Mouse (Mus musculus) kidney, postnatal 25 days (tissue): ENCODE data around the gene Spcs2.
"Not testable (repeated sequence)": the region's sequence is repeated elsewhere in the genome, so short reads cannot be mapped to it uniquely, and the experiment has no call there.

Experiments used
- DNase-seq, 2 experiments: peaks; one replicate each; pipeline ENCODE4 v3.0.0; 2021; ENCODE audit warnings: mixed read lengths in 2 of 2

Gene Spcs2

DNA sequence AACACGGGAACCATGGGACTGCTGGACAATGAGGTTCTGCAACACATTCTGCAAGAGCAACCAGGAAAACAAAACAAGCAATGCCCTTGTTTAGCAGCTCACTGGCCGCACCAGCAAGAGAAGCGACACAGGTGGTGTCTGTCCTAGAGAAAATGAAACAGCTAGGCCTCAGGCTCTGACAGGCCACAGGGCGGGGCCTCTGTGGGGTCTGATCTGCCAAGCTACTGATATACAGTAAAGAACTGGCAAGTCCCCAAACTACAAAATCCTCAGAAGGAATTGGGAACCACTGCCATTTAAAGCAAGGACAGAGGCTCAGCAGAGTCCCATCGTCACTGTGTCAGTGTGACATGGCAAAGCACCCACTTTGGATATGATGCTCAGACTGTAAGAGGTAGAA is 40.8 kb downstream of the Spcs2 start:
- no peak for DNase-seq

DNA sequence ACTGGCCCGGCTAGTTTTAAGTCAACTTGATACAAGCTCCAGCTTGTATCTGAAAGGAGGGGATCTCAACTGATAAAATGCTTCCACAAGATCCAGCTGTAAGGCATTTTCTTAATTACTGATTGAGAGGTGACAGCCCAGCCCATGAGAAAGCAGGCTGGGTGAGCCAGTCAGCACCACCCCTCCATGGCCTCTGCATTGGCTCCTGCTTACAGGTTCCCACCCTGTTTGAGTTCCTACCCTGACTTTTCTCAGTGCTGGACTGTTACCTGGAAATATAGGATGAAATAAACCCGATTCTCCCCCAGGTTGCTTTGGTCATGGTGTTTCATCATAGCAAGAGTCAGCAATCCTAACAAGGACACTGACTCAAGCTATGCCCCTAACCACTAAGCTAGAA is 41.3 kb downstream of the Spcs2 start:
- no peak for DNase-seq

DNA sequence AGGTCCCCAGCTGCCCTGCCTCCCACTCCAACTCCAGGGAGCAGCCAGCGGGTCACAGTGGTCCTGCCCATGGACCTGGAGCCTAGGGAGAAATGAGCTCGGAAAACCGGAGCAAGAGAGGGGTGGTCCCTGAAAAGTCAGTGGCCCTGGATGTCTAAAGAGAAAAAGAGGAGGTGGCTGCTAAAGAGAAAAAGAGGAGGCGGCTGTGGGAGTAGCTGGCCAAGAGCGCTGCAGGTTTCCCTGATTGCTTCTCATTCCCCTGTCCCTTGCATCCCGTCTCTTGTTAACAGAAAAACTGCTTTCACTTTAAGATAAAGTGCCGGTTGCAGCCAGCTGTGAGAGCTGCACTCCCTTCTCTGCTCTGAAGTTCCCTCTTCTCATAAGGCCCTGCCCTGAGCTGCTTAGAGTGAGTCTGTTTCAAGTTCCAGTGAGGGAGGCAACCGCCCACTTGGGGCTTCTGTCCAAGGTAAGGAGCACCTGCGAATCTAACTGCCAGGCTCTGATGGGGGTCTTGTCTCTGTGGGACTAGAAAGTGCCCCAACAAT is 45.0 kb downstream of the Spcs2 start:
- not testable (repeated sequence) for DNase-seq

DNA sequence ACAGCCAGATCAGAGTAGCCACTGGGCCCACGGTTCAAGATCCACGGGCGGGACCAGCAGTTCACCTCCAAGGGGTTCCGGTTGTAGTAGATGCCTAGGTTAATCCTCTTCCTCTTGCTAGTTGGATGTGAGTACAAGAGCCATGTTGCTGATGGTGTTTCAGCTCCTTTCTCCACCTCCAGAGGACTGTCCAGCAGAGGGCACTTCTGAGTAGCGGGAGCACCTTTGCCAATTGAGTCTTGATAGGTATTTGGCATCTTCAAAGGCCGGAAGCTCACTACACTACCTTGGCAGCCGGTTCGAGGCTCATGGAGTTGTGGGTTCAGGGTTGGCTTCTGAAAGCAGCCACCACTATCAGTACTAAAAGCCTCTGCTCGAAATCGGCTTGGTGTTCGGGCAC is 49.9 kb downstream of the Spcs2 start:
- DNase-seq, result peak in 1 of 2 experiments; percentile 61

DNA sequence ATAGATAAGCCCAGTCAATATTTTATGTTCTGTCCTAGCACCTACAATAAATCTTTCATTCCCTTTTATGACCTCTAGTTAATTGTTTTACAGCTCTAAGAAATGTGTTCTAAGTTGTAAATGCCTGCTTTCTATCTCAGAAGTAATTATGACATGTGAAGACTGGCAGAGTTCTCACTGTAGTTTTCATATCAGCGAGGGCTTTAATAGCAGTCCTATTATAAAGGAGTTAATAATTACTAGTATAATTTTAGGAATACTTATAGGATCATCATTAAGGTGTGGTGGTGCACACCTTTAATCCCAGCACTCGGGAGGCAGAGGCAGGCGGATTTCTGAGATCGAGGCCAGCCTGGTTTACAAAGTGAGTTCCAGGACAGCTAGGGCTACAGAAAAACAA is 51.6 kb downstream of the Spcs2 start:
- DNase-seq, result no peak

DNA sequence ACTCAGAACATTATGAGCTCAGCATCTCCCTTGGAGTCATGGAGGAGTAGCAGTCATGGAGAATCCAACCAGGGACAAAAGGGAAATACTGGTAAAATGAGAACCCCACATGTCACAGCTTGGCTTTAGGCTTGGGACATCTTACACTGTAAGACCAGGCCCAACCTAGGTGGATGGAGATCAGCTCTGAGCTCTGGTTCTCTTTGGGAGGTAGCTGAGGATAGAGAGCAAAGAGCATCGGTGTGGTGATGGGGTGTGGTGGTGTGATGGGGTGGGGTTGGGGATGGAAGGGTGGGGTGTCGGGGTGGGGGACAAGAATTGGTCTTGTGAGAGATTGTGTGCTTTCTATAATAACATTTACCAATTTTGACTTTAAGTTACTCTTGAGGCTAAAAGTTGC is 52.4 kb downstream of the Spcs2 start:
- no peak for DNase-seq

DNA sequence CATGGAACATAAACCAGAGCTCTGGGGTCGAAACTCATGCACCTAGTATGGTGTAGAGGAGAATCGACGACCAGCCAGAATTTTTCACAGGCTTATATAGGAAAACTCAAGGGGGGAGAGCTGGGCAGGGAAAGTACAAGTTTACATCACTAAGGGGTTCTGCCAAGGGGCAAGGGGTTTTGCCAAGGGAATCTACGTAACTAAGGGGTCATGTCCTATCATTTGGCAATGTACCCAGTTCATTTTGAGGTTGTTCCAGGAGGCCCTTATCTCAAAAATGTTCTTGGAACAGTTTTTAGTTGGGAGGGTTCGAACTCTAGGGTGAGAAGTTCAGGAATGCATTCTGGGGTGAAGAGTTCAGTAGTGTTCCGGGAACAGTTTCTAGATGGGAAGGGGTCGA is 56.2 kb downstream of the Spcs2 start:
- DNase-seq, result not testable (repeated sequence)

DNA sequence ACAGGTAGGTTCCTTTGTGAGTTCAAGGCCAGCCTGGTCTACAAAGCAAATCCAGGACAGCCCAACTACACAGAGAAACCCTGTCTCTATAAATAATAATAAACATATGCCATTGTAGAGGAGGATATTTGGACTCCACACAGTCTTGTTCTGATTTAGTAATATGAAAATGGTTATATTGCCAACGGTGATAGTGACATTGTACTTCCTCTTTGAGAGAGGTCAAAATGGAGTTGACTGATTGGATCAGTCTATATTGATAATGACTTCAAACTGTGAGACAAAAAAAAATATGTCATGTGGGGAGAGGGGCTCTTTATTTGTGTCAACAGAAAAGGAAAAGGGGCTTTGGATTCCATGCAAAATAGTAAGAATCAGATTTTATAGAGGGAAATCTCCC is 57.9 kb downstream of the Spcs2 start:
- DNase-seq, result no peak

DNA sequence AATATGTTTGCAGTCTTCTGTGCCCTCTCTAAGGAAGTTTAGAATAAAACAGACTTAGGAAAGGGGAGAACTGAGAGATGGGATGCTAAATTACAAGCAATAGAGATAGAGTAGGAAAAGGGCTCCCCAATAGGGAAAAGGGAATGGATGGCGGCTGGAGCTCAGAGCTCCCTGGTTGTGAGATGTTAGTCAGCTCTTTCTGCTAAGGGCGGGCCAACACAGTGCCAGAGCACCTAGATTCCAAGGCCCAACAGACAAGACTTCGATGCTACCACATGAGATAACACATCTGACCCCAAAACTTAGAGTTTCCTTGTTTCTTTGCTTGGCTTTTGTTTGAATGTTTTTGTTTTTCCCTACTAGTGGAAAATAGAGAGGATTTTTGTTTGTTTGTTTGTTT is 59.2 kb downstream of the Spcs2 start:
- not testable (repeated sequence) for DNase-seq

DNA sequence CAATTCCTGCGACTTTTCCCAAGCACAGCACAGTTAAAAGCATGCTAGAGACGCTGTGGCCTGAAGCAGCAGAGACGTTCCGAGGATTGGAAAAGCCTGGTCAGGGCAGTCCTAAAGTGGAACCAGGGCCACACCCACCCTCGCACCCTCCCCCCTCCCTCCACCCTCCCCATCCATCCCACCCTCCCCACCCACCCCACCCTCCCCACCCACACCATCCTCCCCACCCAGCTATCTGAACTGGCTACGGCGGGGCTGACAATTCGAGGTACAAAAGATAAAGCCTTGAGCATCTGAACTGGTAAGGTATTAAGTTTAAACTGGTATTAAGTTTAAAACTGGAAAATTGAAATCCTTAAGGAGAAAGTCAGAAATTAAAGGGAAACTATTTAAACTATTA is 59.7 kb downstream of the Spcs2 start:
- DNase-seq, result no peak

DNA sequence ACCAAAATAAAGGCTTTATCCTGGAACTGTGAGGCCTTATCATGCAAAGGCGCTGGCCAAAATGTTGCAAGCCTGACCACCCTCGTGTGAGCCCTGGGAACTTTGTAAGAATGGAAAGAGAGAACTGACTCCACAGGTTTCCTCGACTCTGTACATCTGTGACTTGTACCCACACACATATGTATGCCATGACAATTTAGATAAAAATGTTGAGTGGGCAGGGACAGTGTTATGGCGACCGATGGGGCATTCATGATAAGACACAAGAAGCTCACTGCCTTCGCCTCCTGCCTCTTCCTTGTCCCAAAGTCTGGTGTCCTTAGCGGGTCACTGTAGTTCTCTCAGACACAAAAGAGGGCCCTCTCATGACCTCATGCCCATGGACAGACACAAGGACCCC is 64.1 kb downstream of the Spcs2 start:
- no peak for DNase-seq

DNA sequence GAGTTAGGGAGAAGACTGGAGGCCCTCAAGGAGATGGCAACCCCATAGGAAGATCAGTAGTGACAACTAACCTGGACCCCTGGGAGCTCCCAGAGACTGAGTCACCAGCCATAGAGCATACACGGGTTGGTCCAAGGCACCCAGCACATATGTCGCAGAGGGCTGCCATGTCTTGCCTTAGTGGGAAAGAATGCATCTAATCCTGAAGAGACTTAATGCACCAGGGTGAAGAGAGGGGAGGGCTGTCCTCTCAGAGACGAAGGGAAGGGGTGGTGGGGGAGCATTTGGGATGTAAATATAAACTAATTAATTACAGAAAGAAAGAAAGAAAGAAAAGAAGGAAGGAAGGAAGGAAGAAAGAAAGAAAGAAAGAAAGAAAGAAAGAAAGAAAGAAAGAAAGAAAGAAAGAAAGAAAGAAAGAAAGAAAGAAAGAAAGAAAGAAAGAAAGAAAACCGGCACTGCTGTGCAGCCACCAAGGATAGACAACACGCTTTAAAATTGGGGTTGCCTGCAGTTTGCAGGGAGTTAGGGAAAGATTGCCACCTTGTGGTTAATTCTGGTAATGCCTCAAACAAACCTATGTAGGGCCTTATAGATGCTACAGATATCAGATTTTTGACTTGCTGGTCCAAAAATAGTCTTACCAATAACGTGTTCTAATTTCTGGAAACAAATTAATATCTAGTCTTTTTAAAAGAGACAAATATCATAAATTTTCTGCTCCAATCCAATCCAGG is 65.2 kb downstream of the Spcs2 start:
- peak in 1 of 2 experiments; percentile 81 for DNase-seq

DNA sequence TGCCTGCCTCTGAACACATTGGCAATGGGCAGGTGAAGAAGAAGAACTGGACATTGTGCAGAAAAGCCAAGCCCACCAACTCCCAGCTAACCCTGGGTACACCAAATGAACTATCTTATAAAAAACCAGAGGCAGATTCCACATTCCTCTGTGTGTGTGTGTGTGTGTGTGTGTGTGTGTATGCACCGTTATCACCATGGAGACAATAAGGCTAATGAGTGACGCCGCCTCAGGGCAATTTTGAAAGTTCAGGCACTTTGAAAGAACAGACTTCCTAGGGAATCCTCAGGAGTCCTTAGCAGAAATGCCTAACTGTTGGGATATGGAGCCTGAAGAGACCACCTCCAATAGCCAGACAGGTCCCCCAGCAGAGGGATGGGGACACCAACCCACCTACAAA is 66.0 kb downstream of the Spcs2 start:
- DNase-seq, result no peak

DNA sequence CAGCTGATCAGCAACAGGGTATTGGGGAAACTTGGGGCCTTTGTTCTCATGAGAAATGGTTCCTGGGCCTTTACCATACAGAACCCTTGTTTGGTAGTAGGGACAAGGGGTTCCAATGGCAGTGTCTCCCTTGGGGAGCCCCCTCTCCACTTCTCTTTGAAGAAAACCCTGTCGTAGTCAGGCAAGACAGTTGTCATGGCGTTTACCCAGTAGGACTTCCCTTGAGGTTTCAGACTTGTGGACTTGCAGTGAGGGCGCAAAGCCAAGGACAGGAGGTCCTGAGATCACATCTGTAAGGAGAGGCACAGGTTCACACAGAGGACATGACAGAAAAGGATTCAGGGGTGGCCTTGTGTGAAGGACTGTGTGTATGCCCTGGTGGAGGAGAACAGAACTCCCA is 66.8 kb downstream of the Spcs2 start:
- no peak for DNase-seq

DNA sequence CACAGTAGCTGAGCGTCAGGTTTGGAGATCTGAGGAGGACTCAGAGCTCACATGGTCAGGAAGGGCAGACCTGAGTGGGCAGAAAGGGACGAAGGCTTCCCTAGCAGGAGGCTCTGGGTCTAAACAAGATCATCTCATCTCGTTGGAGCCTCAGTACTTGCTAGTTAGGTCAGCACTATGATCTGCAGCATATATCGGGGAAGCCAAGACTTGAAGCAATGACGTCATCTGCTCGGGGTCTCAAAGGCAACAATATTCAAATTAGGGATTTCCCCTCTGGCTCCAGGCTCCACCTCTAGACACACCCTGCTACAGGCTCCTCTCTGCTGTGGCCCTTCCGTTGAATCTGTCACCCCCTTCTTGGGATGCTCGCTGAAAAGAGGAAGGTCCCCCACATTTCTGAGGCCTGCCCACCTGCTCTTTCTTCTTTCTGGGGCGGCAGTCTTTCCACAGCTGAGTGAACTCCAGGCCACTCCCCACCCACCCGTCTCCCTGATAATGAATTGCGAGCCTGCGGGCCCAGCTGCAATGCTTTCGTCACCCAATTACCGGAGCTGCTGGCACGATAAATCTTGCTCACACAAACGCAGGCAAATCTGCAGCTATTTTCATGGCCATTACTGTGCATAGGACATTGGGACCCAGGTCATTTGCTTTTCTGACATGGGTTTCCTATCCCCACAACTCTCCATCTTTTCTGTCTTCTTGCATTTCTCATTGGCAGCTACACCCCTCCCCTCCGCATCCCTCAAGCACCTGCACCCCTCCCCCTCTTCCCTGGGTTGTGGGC is 67.9 kb downstream of the Spcs2 start:
- no peak for DNase-seq

DNA sequence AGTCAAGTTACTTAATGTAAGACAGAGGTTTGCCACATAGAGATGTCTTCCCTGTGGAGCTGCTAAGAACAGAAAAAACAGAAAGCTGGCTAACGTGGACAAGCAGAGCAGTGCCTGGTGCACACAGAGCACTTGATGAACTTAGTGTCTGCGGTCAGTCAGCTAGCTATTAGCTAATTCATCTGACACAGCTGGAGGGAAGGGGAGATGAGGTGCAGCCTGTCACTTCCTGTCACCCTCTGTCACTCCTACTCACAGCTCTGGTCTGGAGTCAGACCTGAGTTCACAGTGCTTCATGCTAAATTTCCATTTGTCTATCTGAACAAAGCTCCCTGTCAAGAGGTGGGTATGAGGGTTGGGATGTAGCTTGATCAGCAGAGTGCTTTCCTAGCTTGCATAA is 69.2 kb downstream of the Spcs2 start:
- no peak for DNase-seq

DNA sequence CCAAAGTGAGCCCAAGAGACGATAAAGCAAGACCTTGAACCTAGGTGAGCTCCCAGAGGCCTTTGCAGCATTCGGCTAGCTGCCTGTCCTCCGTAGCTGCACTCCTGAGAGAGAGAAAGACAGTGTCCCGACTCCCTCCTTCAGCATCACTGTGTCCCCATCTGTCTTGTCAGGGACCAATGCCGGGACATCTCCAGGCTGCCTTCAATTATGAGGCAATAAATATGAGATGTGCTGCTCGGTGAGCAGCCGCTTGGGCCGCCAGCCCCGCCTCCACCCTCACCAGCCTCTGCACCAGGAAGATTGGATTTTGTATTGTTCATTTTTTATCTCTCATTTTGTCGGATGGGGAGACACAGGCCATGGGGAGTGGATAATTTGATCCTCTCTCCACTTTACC is 72.4 kb downstream of the Spcs2 start:
- DNase-seq, result no peak

DNA sequence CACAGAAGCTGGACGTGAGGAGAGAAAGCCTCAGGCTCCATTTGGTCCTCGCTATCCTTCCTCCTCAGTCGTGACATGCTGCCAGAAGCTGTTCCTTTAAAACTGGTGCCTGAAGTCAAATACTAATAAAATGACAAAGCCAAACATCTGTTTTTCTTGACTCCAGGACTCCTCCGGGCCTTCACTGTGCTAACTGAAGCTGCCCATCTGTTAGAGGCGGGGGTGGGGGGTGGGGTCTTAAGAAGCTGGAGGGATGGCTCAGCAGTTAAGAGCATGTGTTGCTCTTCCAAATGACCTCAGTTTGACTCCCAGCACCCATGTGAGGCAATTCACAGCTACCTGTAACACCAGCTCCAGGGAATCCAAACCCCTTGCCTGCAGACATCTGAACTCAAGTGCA is 74.7 kb downstream of the Spcs2 start:
- no peak for DNase-seq

DNA sequence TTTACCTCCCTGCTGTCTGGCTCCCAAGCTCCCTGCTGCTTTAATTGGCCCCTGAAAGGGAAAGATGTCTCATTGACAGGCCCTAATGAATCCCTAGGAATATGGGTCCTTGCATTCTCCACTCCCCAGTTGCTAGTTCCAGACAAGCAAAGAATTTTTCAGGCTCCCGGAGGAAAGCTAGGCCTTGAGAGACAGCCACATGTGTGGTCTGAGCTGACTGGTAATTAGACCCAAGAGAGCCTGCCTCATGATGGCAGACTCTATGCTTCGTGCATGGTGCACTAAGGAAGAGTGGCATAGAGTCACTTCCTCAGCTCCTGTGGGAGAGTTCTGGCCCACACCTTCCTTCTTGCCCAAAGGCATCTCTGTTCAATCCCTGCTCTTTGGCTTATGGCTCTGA is 75.3 kb downstream of the Spcs2 start:
- no peak for DNase-seq
